Mouse (Mus musculus) E14TG2a.4 (cell line): ENCODE measurements around the gene Bpgm.

Experiments used
- CTCF ChIP-seq: conservative IDR thresholded peaks from 2 replicates; pipeline ENCODE4 v1.5.1; 2014; ENCODE audit warnings: low read length
- NANOG ChIP-seq: IDR thresholded peaks from 2 replicates; pipeline ENCODE4 v1.6.1; 2014; ENCODE audit warnings: borderline replicate concordance, low read length, mixed read lengths
- POU5F1 ChIP-seq: IDR thresholded peaks from 2 replicates; pipeline ENCODE4 v1.6.1; 2014; ENCODE audit warnings: low read length, borderline replicate concordance

GRCm38 (mm10) chr6:34478036-34478435 is 2.0 kb downstream of the Bpgm start:
- TF ChIP-seq CTCF (no peak), POU5F1 (no peak), NANOG (no peak)
